Mouse (Mus musculus) brown adipose tissue, adult 24 weeks (tissue): ENCODE measurements around the gene Cdc42ep2. TPM values are rescaled to one million over a fixed set of nuclear protein-coding genes. Genes with fewer than 3 reads are reported as not detected.

Source experiments
- H3K27ac ChIP-seq: fragments of 200-500 bp; replicated peaks from 2 replicates; pipeline ENCODE4 v1.5.1; 2012; ENCODE audit warnings: low read depth, mild to moderate bottlenecking, low read length
- H3K4me1 ChIP-seq: fragments of 200-500 bp; 2 replicates; pipeline ENCODE4 v1.6.1; 2012; ENCODE audit warnings: low read length, mixed read lengths; ENCODE audit not compliant: control insufficient read depth, insufficient read depth, insufficient read length
- H3K4me3 ChIP-seq: fragments of 200-500 bp; 2 replicates; pipeline ENCODE4 v1.5.1; 2012; ENCODE audit warnings: low read depth, mild to moderate bottlenecking, low read length, moderate library complexity; ENCODE audit not compliant: insufficient read depth
- polyA plus RNA-seq: library from polyadenylated mRNA; stranded (reverse); fragments of >200 nt; gene quantifications from 2 replicates; pipeline ENCODE4 v1.2.4, GENCODE M21; 2012; ENCODE audit not compliant: missing spikeins, insufficient read depth, insufficient read length

The Cdc42ep2 gene
- polyA plus RNA-seq: 4.0 and 5.4 TPM in 2 replicates

DNA sequence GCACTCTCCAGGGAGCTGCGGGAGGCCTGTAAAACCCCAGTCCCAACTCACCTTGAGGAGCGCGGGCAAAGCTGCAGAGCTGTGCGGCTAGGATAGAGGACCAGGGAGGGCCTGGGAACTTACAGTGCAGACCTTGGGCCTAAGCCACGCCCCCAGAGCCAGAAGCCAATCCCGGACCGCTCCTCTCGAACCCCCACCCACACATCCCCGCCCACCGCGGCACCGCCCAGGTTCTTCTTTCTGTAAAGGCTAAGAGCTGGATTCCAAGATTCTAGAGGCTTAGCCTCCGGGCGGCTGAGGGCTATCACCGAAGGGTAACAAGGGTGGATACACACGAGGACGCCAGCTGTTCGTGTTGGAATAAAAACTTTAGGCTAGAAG is at the start of gene Cdc42ep2:
TSS of gene Cdc42ep2 (minus strand) at position 104 of the 381 bp plus-strand sequence.
- Histone ChIP-seq H3K27ac (peak within 1 kb of the TSS; percentile 89), H3K4me3 (peak within 1 kb of the TSS; percentile 76), H3K4me1 (peaks cover 21% of the 10 kb centered on the region)

DNA sequence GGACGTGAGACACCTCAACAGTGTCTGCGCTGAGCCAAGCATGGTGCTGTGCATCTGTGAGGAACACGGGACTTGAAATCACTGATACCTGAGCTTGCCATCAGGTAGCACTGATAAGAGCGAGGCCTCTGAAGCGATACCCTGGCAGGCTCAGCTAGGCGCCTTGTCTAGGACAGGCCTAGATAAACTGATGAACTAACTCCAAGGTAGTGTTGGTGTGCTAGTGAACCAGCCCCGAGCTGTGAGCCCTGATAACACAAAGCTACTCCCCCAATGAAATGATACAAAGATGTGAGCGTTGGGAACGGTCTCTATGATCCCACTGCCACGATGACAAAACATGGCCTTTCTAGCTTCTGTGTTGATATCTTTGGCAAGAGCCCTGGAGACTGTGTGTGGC is 43.0 kb upstream of the Cdc42ep2 start:
- no peak overlapping the region for H3K27ac ChIP-seq
- no peaks in the 10 kb centered on the region for H3K4me1 ChIP-seq
- H3K4me3 ChIP-seq: no peak overlapping the region

DNA sequence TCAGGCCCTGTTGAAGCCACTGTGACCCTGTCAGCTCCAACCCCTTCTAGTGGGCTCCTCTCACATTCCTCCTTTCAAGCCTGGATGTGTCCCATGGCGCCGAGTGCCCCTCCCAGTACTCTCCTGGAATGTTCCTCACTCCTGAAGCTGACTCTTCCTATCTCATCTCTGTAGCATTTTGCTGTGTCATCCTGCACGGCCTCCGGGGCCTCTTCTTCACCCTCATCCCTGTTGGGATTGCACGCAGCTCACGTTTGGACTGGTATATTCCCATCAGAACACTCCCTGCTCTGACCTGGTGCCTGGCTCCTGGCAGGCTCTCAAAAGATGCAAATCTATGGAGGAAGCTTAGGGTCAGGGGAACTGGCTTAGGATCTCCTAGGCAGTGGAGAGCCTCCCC is 42.2 kb upstream of the Cdc42ep2 start:
- Histone ChIP-seq H3K27ac (no peak overlapping the region), H3K4me1 (no peaks in the 10 kb centered on the region), H3K4me3 (no peak overlapping the region)

DNA sequence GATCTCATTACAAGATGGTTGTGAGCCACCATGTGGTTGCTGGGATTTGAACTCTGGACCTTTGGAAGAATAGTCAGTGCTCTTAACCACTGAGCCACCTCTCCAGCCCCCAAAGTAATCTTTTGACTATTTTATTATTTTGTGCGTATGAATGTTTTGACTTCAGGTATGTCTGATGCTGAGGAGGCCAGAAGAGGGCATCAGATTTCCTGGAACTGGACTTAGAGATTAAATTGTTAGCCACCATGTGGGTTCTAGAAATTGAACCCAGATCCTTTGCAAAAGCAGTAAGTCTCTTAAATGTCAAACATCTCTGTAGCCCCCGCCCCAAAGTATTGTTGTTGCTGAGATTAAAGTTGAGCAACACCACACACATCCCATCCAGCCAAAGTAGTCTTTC is 41.3 kb upstream of the Cdc42ep2 start:
- Histone ChIP-seq H3K27ac (no peak overlapping the region), H3K4me1 (no peaks in the 10 kb centered on the region), H3K4me3 (no peak overlapping the region)

DNA sequence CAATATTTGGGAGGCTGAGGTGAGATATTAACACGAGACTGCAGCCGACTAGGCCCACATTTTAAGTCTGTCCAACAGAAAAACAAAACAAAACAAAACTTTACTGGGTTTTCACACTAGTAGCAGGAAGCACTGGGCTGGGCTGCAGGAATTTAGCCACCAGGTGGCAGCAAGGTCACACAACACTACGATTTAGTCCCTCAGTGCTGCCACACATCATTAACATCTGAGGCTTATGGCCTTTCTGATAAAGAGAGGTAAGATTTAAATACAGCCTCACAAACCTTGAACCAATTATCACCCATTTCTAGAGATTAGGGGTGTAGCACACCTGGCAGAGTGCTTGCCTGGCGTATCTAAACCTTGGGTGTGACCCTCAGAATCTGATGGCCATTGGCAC is 40.7 kb upstream of the Cdc42ep2 start:
- Histone ChIP-seq H3K4me1 (no peaks in the 10 kb centered on the region), H3K4me3 (no peak overlapping the region), H3K27ac (no peak overlapping the region)

DNA sequence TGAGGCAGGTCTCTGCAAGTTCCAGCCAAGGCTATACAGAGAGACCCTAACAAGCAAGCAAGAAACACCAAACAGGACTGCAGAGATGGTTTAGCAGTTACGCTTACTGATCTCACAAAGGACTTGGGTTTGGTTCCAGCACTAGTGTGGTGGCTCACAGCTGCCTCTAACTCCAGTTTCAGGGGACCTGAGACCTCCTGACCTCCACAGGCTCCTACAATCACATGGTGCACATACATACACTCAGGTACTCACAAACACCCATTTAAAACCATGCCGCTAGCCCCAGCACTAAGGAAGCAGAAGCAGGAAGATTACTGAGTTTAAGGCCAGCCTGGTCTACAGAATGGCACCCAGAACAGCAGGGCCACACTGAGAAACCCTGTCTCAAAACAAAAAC is 40.2 kb upstream of the Cdc42ep2 start:
- no peak overlapping the region for H3K27ac ChIP-seq

DNA sequence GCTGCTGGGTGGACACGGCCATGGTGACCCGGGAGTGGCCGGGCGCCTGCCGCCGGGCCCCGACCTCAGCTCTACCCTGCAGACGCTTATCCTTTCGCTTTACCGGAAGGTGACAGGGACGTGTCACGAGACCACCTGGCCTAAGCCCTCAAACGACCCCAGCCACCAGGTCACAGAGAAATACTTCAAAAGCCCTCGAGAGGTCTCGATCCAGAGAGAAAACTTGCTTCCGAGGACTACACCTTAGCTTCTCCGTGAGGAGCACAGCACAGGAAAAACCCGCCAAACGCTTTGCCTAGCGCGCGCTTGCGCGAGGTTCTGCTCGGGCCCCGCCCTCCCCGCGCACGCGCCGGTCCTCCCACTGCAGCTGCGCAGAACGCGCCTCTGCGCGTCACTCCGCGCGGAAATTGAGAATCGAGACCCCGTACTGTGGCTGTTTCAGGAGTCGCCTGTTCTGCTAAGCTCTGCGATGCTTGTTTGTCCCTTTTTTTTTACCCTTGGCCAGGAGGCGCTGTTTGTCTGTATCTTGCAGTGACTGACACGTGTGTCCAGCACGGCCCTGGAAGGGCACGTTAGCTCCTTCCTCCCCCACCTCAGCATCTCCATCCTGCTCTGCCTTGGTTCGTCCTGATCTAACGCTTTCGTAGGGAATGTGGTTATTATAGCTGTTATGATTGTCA is 39.4 kb upstream of the Cdc42ep2 start, which contains the start of gene Pola2:
TSS of gene Pola2 (minus strand) at position 320 of the 680 bp plus-strand sequence.
- peak within 1 kb of the TSS; percentile 71 for H3K4me3 ChIP-seq
- peak within 1 kb of the TSS; percentile 35; the same call in 1 of the 2 replicates for H3K27ac ChIP-seq
- no peaks in the 10 kb centered on the region for H3K4me1 ChIP-seq

More for the DNA sequence above, 40.2 kb upstream of the Cdc42ep2 start:
- H3K4me3 ChIP-seq: peak overlapping the region; percentile 4; the same call in 1 of the 2 replicates
- no peaks in the 10 kb centered on the region for H3K4me1 ChIP-seq

DNA sequence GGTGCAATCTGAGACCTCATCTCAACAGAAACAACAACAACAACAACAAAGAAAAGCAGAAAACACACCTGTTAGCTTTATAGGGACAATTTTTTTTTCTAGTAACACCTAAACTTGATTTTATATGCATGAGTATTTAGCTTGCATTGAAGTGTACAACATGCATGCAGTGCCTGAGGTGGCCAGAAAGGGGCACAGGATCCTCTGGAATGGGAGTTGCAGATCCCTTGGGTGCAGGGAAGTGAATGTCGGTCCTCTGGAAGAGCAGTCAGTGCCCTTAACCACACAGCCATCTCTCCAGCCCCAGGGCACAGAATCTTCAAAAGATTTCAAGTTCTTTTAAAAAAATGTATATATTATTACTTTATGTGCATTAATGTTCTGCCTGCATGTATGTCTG is 38.0 kb upstream of the Cdc42ep2 start:
- H3K4me1 ChIP-seq: no peaks in the 10 kb centered on the region
- H3K4me3 ChIP-seq: no peak overlapping the region
- H3K27ac ChIP-seq: no peak overlapping the region

DNA sequence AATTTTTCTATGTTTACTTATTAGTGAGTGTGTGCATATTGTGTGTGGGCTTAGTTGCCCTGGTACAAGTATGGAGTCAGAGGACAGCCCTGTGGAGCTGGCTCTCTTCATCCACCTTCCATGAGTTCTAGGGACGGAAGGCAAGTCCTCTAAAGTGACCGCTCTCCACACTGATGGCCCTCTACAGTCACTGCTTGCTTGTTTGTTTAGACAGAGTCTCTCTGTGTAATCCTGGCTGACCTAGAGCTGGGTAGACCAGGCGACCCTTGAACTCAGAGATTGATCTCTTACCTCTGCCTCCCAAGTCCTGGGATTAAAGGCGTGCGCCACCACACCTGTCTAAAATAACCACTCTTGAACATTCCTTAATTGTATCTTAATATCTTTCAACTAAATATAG is 32.8 kb upstream of the Cdc42ep2 start:
- Histone ChIP-seq H3K27ac (no peak overlapping the region), H3K4me1 (peaks cover 31% of the 10 kb centered on the region), H3K4me3 (no peak overlapping the region)

DNA sequence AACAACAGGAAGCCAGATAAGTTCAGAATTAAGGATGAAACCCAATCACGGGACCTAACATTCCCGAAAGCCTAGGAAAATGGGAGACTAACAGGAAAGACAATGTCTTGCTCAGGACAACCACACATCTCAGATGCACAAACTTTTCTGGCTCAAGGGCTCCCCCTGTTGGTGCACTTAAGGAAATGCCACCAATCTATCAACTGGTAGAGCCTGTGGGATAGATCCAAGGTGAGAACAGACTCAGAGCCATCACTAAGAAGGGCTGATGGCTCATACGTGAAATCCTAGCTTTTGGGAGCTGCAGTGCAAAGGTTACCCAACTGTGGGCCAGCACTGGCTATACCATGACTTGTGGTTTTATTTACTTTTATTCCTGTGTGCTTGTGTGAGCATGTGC is 32.1 kb upstream of the Cdc42ep2 start:
- peak overlapping the region; percentile 97 for H3K27ac ChIP-seq
- H3K4me3 ChIP-seq: 0 out of 2 replicates have a peak overlapping the region, but pooled peaks have one; percentile 50
- peaks cover 31% of the 10 kb centered on the region for H3K4me1 ChIP-seq

DNA sequence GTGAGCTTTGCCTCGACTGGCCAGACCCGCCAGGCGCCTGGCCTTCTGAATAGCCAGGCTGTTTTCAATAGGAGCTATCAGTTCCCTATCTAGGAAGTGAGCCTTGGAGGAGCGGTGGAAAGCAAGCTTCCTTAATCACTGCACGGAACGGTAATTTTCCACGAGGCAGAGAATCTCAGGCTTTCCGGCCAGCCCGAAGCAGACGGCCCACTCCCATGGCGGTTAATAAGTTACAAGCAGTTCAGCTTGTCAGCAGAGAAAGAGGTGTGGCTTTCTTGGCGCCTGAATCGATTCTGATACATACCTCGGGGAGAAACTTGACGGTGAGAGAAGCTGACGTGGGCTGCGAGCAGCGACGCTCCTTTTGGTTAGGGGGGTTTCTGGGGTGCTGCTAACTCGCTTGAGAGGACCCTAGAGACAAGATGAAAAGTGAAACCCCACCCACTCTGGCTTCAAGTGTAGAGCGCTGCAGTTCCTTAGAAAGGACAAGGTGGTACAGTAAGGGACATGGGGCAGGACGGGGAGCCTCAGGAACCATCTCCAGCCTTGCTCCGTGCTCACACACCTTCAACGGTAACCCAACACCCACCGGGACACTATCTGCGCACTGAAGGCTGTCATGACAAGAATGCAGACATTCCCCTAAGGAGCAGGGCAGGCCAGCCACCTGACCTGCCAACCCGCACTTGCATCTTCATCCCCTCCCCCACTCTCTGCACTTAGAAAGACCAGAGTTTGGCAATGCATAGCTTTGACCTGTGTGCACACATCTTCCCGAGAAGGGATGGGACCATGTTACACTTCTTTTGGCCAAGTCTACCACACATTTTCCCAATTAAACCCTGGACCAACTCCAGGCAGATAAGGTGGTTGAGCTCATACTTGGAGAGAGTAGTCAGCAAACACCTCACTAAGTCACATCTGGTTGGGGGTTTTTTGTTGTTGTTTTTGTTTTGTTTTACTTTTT is 31.4 kb upstream of the Cdc42ep2 start:
- peak overlapping the region; percentile 97 for H3K27ac ChIP-seq
- H3K4me3 ChIP-seq: peak overlapping the region; percentile 50

DNA sequence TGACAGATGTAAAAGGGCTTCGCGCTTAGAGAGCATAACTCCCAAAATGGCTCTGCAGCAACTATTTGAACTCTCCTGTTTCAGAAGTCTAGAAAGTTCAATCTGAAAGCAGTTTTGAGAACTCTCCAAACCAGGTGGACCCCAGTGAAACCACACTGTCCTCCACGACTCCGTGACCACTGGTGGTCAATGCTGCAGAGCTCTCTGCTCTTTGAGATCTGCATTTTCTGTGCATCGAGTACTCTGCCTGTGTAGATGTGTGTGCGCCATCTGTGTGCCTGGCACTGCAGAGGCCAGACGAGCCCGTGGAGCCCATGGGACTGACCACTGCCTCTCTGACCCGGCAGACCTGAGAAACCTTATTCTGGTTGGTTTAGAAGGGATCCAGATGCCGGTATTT is 30.3 kb upstream of the Cdc42ep2 start:
- Histone ChIP-seq H3K4me3 (peak overlapping the region; percentile 2; the same call in 1 of the 2 replicates), H3K4me1 (peaks cover 34% of the 10 kb centered on the region), H3K27ac (peak overlapping the region; percentile 97)

More for the DNA sequence above, 31.4 kb upstream of the Cdc42ep2 start:
- H3K4me1 ChIP-seq: peaks cover 31% of the 10 kb centered on the region

DNA sequence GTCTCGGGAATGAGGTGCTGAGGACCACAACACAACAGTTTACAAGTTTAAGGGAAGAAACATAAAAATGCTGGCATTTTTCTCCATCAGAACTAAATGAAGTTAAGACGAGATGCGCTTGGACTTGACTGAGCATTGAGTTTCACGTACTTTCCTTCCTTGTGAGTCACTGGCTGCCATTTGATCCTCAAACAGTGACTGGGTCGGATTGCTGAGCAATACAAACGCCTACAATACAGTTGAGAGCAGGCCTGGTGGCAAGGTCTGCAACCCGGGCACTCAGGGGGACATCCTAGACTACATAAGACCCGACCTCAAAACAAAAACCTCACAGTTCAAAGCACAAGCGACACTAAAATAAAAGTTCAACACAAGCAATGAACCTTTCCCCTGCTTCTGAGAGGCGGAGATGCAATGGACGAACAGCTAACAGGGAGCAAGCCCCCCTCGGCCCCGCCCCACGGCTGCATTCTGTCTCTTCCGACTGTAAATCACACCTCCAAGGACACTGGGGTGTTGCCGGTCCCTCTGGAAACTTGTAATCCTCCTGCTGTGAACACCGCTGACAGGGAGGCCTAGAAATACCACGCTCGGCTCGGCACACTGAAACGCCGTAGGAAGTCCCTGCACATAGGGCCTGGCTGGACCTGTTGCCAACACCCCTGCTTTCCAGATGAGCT is 29.6 kb upstream of the Cdc42ep2 start:
- Histone ChIP-seq H3K27ac (peak overlapping the region; percentile 97), H3K4me3 (0 out of 2 replicates have a peak overlapping the region, but pooled peaks have one; percentile 4), H3K4me1 (peaks cover 36% of the 10 kb centered on the region)

DNA sequence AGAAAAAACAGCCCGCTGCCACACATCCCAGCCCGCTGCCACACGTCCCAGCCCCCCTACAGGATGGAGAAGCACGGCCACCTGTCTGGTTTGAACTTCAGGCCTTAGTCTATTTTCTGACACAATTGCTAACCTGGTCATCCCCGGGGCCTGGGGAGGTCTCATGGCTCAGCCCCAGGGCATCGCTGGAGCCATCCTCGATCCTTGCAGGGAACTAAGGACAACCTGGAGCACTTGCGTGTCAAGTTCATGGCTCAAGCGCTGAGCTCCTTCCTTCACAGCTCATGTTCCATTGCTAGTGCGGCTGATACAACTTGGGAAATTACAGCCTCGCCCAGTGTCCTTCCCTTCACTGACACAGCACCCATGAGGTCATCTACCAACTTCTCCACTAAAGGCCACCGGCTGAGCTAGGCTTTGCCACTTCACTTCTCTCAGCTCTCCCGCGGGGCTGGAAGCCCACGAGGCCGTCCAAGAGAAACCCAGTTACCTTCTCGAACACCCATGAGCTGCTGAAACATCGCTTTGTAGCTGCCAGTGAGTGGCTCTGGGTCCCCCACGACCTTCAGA is 28.7 kb upstream of the Cdc42ep2 start:
- Histone ChIP-seq H3K27ac (peak overlapping the region; percentile 97), H3K4me1 (peaks cover 36% of the 10 kb centered on the region), H3K4me3 (no peak overlapping the region; the same call in 1 of the 2 replicates)
